Mouse (Mus musculus) T-helper 2 cell (primary cell): ENCODE measurements around the gene Vac14.

Experiments used
- in situ Hi-C: fragments of 300-600 bp; cut with MboI, MseI; formaldehyde crosslinking; loops from one replicate; pipeline ENCODE4 v1.15.1; 2025; ENCODE audit warnings: high pct_unique_total_duplicates

Gene Vac14

GRCm38 (mm10) chr8:110618391-110619207, at the start of gene Vac14:
Gene Vac14, plus strand, starts transcription at chr8:110618585.
- in situ Hi-C loops, result no loop called here

- in situ Hi-C loops, result no loop called here
Measured at GRCm38 (mm10) chr8:110592641-110593040, 25.7 kb upstream of the Vac14 start.

GRCm38 (mm10) chr8:110594164-110594563, 24.2 kb upstream of the Vac14 start:
- in situ Hi-C loops, result no loop called here

DNA sequence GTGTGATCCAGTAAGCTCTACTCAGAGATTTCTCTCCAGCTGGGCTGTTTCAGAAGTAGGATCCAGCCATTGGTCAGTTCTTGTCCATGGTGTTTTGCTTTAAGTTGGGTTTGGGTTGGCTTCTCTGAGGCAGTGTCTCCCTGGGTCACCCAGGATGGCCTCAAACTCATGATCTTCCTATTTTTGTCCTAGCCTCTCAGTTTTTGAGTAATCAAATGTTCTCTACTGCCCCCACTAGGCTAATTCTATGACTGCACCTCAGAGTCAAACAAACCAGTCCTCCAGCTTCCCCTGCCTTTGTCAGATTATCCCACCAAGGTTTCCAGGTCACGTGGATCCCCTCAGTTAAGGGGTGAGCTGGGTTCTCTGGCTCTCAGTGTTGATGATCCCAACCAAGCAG, 13.8 kb upstream of the Vac14 start:
- in situ Hi-C loops, result no loop called here

DNA sequence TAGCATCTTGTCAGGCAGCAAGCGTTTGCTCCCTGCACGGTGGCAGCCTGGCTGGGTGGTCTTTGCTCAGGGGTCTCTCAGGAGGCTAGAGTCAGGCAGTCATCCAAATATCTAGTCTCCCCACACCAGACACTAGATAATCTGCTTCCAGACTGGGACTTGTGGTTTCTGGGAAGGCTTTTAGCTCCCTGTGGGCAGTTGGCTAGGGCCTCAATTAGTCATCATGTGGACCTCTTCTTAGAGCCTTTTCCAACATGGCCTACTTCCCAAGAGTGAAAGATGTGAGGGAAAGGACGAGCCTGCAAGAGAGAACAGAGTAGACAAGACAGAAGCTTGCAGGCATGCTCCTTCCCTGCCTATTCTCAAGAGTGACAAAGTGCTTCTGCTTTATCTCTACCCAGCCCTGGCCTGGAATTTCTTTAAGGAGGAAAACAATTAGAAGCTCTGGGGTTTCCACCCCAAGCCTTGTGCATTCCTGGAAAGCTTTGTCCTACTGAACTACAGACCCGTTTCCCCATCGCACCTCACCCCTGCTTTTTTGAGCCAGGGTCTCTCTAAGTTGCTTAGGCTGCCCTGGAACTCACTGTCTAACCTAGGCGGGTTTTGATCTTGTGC, 12.9 kb upstream of the Vac14 start:
- in situ Hi-C loops, result no loop called here

GRCm38 (mm10) chr8:110615730-110616129, 2.7 kb upstream of the Vac14 start:
- in situ Hi-C loops, result no loop called here

DNA sequence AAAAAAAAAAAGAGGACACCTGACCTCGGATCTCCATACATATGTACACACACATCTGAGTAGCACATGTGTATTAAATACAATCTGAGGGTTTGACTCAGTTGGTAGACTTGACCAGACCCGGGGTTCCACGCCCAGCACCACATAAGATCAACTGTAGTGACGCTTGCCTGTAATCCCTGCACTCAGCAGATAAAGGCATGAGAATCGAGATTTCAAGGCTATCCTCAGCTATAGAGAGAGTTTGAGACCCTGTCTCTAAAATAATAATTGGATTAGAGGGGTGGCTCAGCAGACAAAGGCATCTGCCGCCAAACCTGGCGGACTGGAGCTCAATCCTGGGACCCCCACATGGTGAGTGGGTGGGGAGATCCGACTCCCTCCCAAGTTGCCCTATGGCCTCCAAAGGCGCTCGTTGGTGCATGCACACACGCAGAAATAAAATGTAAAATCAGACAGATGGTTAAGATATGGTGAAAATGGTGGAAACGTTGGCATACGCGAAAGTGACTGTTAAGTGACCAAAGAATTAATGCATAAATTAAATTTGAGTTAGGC, 505 bp upstream of the Vac14 start:
- in situ Hi-C loops, result no loop called here

- in situ Hi-C loops, result no loop called here
Measured at GRCm38 (mm10) chr8:110619208-110619574, 806 bp downstream of the Vac14 start.

DNA sequence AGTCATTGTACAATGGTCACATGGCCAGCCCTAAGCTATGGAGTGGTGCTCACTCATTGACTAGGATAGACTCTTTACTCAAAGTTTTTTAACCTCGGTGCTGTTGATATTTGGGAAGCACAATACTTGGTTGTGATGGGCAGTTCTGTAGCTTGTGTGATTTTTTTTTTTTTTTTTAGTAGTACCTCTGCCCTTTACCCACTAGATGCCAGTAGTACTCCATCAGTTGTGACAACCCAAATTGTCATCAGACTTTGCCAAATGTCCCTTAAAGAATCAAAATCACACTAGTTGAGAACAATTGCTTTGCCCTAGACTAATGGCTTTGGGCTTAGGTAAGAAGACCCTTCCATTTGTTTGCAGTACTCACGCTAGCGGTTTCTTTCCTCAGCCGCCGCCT, 1.5 kb downstream of the Vac14 start:
- in situ Hi-C loops, result no loop called here

DNA sequence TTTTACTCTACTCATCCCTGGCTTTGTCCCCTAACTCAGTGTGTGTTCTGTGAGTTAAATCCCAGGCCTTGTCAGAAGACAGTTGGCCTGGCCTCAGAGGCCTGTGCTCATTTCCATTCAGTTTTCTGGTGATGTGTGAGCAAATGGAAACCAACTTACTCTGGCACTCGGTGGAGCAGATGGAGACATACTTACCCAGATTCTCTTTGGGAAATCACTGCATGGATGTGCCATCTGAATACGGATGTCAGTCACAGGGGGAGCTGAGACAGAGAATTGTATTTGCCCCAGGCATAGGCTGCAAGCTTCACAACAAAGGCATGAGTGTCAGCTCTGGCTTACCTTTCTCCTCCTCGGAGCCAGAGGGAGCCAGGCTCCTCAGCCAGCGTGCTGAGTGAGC, 8.0 kb downstream of the Vac14 start:
- in situ Hi-C loops, result loop anchor here (25.0 kb wide), 1 partner anchor 461 kb away; the partner anchor contains the start of genes Clec18a and Pdpr

DNA sequence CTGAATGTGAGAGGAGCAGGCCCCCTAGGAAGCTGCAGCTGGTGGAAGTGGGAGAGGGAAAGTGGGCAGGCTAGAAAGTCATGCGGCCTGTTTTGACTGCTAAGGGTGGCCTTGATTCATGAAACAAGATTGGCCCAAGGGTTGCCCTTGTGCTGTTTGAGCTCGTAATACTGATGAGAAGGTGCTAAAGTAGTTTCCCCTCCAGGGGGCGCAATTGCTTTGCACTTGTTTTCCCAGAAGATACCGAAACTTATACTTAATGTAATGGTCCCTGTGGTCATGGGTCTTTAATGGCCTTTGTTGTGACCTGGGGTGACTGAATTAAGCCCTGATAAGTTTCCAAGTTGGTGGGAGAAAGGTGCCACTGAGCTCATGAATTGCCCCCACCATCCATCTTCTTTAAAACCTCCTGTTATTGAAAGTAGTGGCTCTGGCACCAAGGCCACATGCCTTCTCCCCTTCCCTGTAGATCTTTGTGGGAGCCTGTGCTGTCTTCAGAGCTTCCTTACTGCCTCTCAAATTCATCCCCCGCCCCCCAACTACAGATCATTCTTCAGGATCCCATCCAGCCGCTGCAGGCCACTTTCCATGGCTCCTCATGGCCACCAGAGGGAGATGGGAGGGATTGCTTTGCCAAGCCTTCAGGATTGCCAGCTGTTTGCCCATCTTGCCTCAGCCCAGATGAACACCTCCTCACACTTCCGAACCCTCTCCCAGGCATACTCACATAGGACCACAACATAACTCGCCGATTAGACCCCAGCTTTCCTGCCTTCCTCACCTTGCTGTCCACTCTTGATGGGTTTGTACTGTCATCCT, 11.1 kb downstream of the Vac14 start:
- in situ Hi-C loops, result loop anchor here (5.0 to 25.0 kb wide), 2 partner anchors 53 to 458 kb away; partner anchors contain the start of genes Clec18a and Pdpr

- in situ Hi-C loops, result loop anchor here (5.0 to 25.0 kb wide), 2 partner anchors 52 to 457 kb away; partner anchors contain the start of genes Clec18a and Pdpr
Measured at GRCm38 (mm10) chr8:110630079-110630478, 11.7 kb downstream of the Vac14 start.

DNA sequence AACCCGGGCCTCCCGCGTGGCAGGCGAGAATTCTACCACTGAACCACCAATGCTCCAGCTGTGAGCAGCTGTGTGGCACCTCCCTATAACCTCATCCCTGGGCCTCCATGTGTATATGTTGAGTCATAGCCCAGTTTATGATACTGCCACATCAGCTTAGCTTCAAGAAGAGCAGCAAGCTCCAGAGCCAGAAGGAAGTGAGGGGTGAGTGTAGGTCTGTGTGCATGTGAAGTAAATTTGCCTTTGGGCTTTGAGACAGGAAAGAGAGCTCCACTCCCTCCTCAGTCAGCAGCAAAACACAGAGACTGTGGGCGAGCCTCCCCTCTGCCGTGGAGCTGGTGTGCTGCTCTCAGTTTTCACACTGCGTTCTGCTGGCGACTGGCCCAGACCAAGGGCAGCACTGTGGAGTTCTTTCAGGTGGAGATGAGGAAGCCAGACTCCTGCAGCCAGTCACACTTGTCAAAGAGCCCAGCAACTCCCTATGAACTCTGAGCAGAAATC, 12.2 kb downstream of the Vac14 start:
- in situ Hi-C loops, result loop anchor here (5.0 to 25.0 kb wide), 2 partner anchors 52 to 457 kb away; partner anchors contain the start of genes Clec18a and Pdpr

DNA sequence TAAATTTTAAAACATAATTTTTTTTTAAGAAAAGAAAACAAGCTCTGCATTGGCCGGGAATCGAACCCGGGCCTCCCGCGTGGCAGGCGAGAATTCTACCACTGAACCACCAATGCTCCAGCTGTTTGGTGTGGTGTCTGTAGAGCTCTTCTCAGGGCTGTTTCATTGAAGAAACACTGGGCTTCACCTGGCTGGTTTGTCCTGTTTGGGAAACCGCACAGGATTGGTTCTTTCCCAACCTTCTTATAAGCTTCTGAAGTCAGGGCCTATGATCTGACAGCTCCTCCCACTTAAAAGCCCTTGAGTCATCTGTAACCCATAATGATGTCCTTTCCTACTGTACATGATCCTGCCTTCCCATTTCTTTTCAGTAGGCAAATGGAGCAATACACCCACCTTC, 12.8 kb downstream of the Vac14 start:
- in situ Hi-C loops, result loop anchor here (5.0 to 25.0 kb wide), 2 partner anchors 51 to 456 kb away; partner anchors contain the start of genes Clec18a and Pdpr

- in situ Hi-C loops, result loop anchor here (5.0 to 25.0 kb wide), 2 partner anchors 48 to 453 kb away; partner anchors contain the start of genes Clec18a and Pdpr
Measured at GRCm38 (mm10) chr8:110633814-110634213, 15.4 kb downstream of the Vac14 start.

DNA sequence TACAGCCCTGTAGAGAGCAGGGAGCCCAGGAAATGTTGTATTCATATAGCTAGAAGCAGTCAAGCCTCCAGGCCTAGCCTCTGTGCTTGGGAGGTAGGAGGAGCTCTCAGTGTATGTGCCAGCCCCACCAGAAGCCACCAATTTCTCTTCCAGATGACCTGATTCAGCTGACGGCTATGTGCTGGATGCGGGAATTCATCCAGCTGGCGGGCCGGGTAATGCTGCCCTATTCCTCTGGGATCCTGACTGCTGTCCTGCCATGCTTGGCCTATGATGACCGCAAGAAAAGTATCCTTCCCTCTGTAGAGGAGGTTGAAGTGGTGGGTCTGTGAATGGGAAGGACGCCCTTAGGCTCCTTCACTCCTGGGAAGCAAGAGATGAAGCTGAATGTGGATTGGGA, 17.8 kb downstream of the Vac14 start:
- in situ Hi-C loops, result loop anchor here (25.0 kb wide), 1 partner anchor 451 kb away; the partner anchor contains the start of genes Clec18a and Pdpr

DNA sequence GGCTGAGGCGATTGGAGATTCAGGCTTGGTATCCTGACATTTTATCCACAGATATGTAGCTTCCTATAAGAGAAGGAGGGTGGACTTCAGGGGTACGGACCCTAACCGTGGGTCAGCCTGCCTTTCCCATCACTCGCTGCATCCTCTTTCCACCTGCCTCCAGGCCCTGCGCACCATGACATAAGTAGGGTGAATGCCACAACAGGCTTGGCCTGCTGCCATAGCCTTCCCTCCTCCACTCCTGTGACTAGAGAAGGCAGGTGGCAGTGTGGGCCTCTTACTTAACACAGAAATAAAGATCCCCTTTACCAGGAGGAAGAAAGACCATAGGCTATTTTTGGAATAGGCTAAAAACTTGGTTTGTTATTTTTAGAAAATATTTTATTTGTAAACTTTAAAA, 23.9 kb downstream of the Vac14 start:
- in situ Hi-C loops, result loop anchor here (25.0 kb wide), 1 partner anchor 445 kb away; the partner anchor contains the start of genes Clec18a and Pdpr

DNA sequence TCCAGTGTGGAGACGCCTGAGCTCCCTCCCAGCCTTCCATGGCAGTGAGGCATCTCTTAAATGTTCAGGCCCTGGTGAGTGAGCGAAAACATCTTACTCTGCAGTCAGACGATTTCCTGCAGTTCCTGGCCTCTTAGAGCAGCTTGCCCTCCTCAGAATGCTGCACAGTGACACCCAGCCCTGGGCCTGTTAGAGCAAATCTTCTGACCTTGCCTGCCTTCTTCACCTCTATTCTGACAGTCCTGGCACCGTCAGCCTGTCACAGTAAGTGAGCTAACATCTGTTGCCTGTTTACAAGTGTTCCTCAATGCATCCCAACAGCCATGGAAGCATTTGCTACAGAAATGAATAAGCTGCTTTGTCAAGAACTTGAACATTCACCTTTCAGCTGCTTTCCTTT, 24.8 kb downstream of the Vac14 start:
- in situ Hi-C loops, result loop anchor here (25.0 kb wide), 1 partner anchor 444 kb away; the partner anchor contains the start of genes Clec18a and Pdpr

GRCm38 (mm10) chr8:110644422-110644821, 26.0 kb downstream of the Vac14 start:
- in situ Hi-C loops, result loop anchor here (25.0 kb wide), 1 partner anchor 443 kb away; the partner anchor contains the start of genes Clec18a and Pdpr

DNA sequence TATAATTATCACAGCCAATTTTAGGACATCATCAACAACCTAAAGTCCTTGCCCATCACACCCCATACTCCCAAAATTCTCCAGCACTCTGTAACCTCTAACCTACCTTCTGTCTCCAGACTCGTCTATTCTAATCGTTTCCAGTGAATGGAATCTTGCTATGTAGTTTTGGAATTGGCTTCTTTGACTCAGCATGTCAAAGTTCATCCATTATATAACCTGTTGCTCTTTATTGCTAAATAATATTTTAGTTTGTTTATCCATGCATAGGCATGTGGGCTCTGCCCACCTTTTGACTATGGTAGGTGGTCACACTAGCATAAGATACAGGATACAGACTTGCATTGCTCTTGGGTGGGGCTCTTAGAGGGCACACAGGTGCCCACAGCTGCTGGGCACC, 26.5 kb downstream of the Vac14 start:
- in situ Hi-C loops, result loop anchor here (25.0 kb wide), 1 partner anchor 442 kb away; the partner anchor contains the start of genes Clec18a and Pdpr

DNA sequence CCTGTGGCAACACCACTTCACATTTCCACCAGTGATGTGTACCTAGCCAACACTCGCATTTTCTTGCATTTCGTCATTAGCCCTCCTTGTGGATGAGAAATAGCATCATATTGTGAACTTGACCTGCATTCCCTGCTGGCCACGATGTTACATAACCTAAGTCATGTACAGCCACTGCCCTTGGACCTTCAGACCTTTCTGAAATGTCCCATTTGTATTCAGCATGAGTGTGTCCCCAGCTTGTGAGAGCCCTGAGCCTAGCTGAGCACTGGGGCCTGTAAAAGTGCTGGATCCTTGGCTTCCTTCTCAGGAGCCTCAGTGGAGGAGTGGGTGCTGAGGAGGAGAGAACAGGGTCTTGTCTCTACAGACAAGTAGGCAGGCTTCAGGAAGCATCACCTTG, 27.0 kb downstream of the Vac14 start:
- in situ Hi-C loops, result loop anchor here (25.0 kb wide), 1 partner anchor 442 kb away; the partner anchor contains the start of genes Clec18a and Pdpr
